Mouse (Mus musculus) cerebellum, adult 9-11 months (tissue): Measurements from ENCODE around the gene Aunip.
"Not testable (repeated sequence)": the region's sequence is repeated elsewhere in the genome, so short reads cannot be mapped to it uniquely, and the experiment has no call there.

Experiments used
- DNase-seq: peaks from one replicate; pipeline ENCODE4 v3.0.0; 2022

Aunip gene

DNA sequence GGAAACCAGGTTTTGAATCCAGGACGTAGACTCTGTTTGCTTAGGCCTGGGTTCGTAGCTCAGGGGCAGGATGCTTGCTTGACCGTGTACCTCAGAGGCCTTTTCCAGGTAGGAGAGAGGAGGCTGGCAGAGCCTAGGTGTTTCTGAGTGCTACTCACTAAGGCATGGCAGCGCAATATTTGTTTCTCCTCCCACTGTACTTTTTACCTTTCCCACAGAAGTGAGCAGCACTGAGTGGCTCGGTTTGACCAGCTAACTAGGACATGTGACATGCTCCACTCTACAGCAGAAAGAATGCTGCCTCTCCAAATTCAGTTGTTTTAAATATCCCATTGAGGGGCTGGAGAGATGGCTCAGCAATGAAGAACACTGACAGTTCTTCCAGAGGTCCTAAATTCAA lies 22.6 kb upstream of the Aunip start:
- no peak for DNase-seq

- DNase-seq = no peak
Observed at GRCm38 (mm10) chr4:134489986-134490665, 20.7 kb upstream of the Aunip start.

- DNase-seq = peak; percentile 57
Observed at GRCm38 (mm10) chr4:134491716-134492115, 19.1 kb upstream of the Aunip start.

GRCm38 (mm10) chr4:134494161-134494560 lies 16.6 kb upstream of the Aunip start:
- DNase-seq = not testable (repeated sequence)

GRCm38 (mm10) chr4:134494780-134495545 lies 15.8 kb upstream of the Aunip start:
- DNase-seq = no peak

DNA sequence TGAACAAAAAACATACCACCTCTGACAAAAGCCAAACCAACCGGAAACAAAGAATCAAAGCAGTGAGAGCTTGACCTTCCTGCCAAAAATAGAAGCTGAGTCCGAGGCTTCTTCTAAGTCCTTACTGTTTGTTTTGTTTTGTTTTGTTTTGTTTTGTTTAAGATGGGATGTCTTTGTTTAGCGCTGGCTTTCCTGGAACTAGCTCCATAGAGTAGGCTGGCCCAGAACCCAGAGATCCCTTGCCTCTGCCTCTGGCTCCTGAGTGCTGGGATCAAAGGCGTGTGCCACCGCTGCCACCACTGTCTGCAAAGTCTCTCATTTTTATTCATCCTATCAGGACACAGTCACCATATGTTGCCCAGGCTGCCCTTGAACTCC lies 15.3 kb upstream of the Aunip start:
- no peak for DNase-seq

DNA sequence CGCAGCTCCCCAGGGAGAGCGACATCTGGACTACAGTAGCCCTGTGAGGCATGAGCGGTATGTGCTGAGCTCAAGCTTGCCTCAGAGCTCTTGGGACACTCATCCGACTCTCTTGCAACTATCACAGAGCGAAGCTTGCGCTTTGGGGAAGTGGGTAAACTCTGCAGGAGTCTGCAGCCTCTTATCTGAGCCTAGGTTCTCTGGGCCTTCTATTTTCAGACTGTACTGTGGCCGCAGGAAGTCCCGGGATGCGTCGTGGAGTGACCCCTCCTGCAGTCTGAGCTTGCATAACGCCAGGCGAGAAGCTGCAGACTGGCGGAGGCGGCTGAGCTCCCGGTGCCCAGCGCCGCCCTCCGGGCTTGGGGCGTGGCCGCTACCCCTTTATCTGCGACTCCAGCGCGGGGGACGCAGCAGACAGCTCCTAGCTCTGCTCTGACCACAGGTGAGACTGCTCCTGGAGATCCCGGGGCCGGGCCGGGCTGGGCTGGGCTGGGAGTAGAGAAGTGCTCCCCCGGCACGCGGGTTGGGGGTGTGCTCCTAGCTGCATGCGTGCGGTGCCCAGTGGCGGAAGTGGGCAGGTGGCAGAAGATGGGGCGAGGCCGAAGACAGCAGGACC lies 14.1 kb upstream of the Aunip start, which contains the start of gene Paqr7:
Gene Paqr7 (plus strand): TSS at position 103 of the 616 bp plus-strand sequence.
- DNase-seq = peak; percentile 92

DNA sequence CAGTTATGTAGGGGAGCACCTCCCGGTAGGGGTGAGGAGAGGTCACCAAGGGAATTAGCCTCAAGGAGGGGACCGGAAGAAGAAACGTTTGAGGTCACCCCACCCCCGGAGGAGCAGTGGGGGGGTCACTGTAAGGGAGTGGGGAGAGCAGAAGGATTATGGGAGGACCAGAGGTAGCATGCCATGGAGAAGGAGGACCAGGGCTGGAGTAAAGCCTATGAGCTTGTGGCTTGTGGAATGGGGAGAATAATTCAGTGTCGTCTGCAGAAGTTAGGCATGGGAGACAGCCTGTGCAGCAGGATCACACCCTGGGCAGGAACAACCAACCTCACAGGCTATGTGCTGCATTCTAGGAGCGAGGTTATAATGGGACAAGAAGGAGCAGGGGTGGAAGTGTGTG lies 13.6 kb upstream of the Aunip start:
- DNase-seq = no peak

DNA sequence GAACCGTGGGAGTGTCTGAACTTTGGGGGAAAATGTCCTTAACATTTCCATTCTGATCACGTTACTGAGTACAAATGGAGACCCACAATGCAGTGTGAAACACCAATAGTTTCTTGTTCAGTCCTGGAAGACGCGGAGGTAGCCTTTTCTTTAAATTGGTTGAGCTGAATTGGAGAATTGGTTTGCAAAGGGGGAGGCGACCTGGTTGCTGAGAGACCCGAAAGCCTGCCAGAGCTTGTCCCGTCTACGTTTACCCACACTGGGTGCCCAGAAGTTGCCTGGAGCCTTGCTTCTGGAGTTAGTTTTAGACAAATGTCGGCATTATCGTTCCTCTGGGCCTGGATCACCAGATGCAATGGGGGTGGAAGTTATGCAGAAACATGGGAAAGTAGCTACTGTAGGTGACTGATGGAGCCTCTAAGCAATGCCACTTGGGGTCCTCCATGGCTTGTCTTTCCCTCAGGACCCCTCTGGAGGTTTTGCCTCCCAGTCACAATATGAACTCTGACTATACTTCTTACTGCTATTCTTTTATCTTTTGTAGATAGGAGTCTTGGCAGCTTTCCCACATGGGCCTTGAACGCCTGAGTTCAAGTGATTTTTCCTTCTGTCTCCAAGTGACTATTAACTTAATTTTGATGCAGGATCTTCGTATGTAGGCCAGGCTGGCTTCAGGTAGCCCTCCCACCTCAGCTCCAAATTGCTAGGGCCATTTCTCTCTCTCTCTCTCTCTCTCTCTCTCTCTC lies 12.6 kb upstream of the Aunip start:
- peak; percentile 50 for DNase-seq

GRCm38 (mm10) chr4:134498983-134499382 lies 11.8 kb upstream of the Aunip start:
- not testable (repeated sequence) for DNase-seq

DNA sequence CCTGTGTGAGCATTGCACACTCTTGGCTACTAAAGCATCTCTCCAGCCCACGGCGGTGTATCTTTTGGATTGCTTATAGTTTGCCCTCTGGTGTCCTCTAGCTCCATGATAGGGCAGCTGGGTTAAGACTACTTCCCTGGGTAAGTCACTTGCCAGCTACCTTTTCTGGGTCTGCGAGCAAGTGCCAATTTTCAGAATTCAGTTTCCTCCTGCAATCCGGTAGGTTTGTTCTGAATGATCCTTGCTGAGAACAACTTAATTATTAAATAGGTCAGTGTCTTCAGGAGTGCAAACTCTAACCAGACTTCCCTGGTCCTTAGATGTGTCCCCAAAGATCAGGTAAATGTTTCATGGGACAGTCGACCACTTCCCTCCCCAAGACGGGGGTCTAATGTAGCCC lies 9.7 kb upstream of the Aunip start:
- no peak for DNase-seq

DNA sequence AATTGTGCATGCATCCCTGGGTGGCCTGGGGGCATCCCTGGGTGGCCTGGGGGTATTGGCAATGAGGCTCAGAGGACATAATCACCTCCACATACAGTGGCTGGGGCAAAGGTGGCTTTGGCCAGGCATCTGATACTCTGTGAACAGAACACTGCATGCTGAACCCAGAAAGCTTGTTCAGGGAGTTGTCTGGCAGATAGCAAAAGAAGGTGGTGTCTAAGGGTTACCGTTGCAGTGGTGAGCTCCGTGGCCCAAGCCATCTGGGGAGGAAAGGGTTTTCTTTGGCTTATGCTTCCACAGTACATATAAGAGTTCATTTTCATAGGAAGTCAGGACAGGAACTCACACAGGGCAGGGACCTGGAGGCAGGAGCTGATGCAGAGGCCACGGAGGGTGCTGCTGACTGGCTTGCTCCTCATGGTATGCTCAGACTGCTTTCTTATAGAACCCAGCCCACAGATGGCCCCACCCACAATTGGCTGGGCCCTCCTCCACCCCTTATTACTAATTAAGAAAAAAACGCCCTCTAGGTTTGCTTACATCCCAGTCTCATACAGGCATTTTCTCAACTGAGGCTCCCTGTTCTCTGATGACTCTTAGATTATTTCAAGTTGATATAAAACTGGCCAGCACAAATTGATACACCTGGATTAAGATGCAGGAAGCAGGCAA lies 7.0 kb upstream of the Aunip start:
- no peak for DNase-seq

DNA sequence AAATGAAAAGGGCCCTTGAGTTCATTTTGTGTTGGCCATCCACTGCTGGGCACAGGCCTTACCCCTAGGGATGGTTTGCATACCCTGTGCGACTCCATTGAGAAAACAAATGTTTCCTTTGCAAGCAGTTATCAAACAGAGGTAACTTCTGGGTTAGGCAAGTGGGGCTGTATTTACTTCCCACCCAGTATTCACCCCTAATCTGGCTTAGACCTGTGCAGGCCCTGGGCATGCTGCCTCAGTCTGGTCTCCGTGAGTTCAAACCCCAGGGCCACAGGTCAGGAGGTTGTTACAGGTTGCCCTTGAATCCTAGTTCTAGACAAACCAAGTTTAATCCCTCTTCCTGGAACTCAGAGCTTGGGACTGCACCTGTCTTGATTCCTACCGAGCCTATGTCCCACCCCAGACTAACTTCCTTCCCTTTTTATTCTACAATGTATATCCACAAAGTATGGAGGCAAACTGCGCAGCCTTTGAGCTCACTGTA lies 5.5 kb upstream of the Aunip start:
- DNase-seq = no peak

DNA sequence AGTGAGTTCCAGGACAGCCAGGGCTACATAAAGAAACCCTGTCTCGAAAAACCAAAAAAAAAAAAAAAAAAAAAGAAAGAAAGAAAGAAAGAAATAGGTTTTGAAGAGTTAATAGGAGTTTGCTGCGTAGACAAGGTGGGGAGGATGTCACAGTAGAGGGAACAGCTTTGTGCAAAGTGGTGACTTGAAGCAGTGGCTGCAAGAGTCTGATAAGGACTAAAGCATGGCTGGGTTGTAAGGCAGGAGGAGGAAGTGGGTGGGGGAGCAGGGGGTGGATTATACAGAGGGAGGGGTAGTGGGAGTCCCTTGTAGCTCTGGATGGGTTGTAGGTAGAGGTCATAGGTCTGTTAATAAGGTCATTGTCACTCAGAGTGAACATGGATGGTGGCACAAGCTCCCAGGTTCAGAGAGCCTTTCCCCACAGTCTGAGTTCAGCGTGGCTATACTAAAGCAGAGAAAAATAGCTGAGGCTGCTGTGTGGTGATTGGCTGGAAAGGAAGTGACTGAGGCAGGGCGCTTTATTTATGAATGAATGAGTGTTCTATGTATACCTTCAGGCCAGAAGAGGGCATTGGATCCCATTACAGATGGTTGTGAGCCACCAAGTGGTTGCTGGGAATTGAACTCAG lies 4.7 kb upstream of the Aunip start:
- DNase-seq = no peak

- no peak for DNase-seq
Observed at GRCm38 (mm10) chr4:134506713-134507112, 4.1 kb upstream of the Aunip start.

GRCm38 (mm10) chr4:134510396-134510795 lies 403 bp upstream of the Aunip start:
- DNase-seq = no peak

GRCm38 (mm10) chr4:134511730-134512129 lies 931 bp downstream of the Aunip start:
- DNase-seq = no peak

- DNase-seq = no peak
Observed at GRCm38 (mm10) chr4:134512798-134513197, 2.0 kb downstream of the Aunip start.

GRCm38 (mm10) chr4:134514309-134514930 lies 3.6 kb downstream of the Aunip start:
- DNase-seq = no peak

DNA sequence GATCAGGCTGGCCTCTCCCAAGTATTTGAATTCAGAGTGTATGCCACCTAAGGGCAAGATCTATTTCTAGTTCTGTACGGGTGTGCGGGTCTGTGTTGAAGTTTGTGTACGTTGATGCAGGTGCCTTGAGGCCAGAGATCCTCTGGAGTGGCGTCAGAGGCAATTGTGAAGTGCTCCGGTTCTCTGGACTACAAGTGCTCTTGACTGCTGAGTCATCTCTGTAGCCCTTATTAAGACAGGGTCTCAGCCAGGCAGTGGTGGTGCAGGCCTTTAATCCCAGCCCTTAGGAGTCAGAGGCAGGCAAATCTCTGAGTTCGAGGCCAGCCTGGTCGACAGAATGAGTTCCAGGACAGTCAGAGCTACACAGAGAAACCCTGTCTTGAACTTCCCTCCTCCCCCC lies 4.8 kb downstream of the Aunip start:
- DNase-seq = no peak

- no peak for DNase-seq
Observed at GRCm38 (mm10) chr4:134516981-134517380, 6.2 kb downstream of the Aunip start.

- DNase-seq = no peak
Observed at GRCm38 (mm10) chr4:134517719-134518118, 6.9 kb downstream of the Aunip start.
